Mouse (Mus musculus): Measurements from ENCODE around the gene Erich3.
A peak's percentile ranks its signal among the peaks of the same experiment; 100 is the strongest.
"Not testable (repeated sequence)": the region's sequence is repeated elsewhere in the genome, so short reads cannot be mapped to it uniquely, and the experiment has no call there.

The Erich3 gene

DNA sequence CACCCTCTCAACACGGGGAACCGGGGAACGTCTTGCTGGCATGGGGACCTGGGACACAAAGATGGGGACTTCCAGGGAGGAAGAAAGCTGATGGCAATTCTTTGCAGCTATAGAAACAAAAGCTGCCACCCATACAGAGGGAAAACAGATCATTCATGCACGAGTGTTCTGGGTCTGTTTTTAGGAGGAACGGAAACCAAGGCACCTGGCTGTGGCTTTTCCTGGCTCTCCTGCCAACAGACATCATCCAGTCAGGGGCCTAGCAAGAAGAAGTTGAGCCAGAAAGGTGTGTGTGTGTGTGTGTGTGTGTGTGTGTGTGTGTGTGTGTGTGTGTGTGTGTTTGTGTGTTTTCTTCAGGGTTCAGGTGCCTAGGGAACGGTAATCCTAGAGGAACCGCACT lies at the start of gene Erich3:
Gene Erich3 (plus strand): TSS at position 315 of the 400 bp plus-strand sequence.
- no peak for DNase-seq (ENCODE audit: low spot score)

DNA sequence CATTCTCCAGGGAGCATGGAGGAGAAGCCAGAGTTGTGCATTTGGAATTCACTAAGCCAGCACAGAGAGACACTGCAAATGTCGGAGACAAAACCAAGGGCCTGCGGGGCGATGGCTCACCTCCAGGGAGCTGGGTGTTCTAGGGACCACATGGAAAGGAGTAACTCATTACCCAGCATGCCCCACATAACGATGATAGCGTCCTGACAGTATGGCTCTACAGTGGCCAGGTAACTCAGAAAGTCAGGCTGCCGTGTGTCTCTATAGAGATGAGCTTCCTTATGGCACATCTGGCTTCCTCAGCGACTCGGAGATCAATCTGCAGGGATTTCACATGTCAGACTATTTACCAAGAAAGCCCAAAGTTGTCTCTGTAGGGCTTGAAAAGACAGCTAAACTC lies 48.9 kb upstream of the Erich3 start:
- no peak for DNase-seq (ENCODE audit: low spot score)

DNA sequence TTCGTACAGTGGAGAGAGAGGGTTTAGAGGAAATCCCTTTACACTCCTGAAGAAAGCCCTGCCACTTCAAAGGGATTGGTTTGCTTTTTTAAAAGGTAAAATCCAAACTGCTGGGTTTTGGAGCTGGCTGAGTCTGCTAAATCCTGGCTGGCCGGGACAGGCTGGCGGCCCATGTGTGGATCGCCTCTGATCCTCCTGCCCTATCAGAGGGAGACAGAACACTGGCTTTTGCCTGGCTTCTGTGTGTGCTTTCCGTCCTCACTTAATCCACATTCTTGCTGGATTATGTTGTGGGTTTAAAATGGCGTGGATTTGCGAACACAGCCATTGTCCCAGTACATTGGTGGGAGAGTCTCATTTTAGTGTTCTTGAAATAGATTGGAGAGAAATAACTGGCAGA lies 48.4 kb upstream of the Erich3 start:
- DNase-seq (ENCODE audit: low spot score): no peak

DNA sequence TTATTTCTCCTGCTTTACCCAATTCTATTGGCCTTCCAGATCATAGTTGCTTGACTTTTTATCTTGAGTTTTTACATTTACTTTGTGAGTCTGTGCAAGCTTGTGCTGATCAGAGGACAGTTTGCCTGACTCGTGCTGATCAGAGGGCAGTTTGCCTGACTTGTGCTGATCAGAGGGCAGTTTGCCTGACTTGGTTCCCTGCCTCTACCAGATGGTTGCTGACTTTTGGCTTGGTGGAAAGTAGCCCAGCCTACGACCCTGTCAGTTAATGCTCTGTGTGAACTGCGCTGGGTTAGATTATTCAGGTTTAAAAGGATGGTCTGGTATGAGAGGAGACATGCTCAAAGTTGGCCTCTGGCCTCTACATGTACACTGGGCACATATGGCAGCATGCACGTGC lies 47.6 kb upstream of the Erich3 start:
- no peak for DNase-seq (ENCODE audit: low spot score)

DNA sequence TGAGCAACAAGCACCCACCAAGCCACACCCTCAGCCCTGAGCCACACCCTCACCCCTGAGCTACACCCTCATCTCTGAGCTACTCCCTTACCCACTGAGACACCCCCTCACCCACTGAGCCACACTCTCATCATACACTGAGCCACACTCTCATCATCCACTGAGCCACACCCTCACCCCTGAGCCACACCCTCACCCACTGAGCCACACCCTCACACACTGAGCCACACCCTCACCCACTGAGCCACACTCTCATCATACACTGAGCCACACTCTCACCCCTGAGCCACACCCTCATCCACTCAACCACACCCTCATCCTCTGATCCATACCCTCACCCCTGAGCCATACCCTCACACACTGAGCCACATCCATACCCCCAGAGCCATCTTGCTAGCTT lies 35.4 kb upstream of the Erich3 start:
- no peak for DNase-seq (ENCODE audit: low spot score)

DNA sequence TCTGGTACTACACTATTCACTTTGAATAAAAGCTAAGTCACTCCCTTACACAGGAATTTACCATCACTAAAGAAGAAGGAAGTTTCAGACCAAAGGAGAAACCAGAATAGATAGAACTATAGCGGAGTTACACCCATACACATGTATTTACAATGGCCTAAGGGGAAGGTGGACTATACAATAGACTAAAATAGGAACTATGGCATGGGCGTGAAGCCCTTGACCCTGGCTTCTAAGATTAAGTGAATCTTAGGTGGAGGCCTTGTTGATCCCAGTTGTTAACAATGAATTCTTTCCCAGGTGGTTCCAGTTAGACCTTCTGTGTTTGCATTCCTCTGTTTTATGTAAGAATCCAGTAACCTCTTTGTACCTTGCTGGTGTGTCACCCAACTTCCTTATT lies 32.4 kb upstream of the Erich3 start:
- not testable (repeated sequence) for DNase-seq (ENCODE audit: low spot score)

DNA sequence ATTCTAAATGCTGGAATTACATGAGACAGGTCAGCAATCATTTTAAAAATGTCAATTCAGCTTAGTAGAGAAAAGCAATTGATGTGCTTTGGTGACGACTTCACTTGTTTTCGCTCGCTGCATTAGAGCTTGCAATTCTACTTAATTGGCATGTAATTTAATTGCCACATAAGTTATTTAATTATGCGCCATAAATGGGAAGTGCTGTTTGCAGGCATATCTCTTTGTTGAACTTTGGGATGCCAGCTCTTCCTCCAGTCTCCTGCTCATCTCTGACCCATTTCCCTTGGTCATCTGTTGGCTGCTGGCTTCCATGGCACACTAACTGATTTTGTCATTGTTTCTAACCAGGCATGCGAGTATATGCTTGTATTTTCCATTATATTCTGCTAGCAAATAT lies 30.6 kb upstream of the Erich3 start:
- no peak for DNase-seq (ENCODE audit: low spot score)

DNA sequence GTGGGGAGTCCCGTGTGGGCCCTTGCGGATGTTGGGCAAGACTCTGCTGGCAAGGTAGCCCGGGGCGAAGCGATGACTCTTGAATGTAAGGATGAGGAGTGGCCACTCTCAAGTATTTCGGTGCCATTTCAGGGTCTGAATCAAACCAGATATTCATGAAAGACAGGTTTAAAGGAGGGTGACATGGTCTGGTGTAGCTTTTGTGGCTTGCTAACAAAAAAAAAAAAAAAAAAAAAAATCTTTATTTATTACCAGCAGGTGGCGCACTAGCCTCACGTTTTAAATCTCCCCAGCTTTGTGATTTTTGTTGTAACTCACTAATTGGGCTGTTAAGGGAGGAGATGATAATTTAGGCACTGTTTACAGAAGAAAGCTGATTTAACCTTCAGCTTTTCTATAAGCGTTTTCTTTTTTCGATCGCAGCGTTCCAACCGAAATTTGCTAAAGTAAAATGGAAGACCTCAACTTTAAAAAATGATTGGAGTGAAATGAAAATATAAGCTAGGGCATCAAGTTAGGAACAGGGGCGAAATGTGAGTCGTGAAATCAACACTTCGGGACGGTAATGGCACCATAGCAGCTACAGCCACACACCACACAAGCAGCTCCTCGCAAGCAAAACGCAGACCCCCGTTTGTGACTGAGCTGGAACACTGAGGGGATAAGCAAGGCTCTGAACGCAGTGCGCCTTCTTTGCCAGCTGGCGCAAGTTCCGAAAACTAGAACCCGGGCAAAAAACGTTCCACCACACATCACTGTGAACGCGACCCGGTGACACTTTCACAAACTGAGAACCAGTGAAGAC lies 16.8 kb upstream of the Erich3 start:
- DNase-seq (ENCODE audit: low spot score): no peak

DNA sequence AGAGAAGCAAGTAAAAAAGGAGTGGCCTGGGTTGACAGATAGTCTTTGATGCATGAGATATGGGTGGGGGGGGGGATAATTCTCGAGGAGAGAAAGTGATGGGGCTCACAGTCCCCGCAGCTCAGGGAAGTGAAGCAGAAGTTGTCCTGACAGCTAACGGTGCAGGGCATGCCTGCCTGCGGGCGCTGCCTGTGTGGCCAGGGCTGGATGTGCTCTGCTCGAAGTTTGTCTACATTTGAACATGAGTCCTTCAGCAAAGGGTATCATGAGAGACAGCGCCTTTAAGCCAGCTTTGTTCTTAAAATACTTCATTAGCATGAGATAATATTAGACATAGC lies 16.2 kb upstream of the Erich3 start:
- no peak for DNase-seq (ENCODE audit: low spot score)

DNA sequence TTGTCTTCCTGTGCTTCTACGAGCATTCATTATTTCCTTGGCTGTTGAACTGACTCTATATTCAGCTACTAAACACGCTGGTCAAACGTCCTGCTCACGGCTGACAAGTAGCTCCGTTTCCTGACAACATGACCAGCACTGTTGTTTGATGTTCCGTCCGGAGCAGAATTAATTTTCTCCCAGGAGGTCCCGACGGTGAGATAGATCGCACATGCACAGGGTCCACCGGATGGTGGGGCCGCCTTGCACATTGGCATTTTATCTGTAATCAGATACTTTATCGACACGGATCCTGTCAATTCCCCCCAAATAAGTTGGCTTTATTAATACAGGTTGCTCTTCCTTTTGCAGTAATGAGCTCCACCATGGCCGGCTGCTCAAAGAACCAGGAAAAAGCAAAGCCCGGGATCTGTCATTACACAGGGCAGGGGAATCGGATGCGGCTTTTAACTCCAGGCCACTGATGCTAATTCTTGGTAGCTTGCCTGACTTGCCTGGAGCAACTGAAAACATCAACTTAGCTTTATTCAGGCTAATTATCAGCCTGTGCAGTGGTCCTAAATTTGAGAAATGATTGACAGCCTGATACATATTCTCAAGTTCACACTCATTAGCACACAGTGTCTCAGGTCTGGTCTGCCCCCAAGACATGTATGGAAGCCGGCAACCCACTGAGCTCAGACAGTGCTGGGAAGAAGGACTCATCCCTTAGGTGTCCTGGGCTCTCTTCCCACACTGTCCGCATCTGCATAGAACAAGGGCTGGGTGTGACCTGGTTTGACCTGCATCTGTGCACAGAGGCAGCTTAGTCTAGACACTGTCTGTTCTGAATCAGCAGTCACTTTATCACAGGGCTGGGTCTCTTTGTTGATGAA lies 14.0 kb upstream of the Erich3 start:
- DNase-seq (ENCODE audit: low spot score): no peak

DNA sequence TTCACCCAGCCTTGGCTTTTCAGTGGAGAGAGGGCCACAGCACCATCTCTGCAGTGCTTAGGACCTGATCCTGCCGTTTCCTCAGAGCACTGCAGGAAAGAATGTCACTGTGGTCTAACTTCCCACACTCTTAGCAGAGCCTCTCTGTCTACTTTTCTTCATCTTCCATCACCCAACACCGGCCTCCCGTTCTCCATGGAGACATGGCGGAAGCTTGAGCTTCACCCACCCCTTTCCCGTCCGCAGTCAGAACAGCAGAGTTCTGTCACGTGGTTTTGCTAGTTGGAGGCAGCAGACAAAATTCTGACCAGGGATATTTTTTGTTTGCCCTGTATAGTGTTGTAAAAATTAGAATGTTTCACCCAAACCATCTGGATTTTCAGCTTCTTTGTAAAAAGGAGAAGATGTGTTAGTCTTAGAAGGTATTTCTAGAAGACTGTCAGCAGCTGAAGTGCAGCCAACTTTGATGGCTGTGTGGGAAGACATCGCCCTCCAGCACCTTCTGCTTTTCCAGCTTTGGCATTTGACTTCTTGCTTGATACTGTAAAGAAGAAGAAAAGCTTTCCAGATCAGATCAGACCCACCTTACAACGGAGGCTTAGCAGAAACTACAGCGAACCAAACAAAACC lies 12.4 kb upstream of the Erich3 start:
- no peak for DNase-seq (ENCODE audit: low spot score)

DNA sequence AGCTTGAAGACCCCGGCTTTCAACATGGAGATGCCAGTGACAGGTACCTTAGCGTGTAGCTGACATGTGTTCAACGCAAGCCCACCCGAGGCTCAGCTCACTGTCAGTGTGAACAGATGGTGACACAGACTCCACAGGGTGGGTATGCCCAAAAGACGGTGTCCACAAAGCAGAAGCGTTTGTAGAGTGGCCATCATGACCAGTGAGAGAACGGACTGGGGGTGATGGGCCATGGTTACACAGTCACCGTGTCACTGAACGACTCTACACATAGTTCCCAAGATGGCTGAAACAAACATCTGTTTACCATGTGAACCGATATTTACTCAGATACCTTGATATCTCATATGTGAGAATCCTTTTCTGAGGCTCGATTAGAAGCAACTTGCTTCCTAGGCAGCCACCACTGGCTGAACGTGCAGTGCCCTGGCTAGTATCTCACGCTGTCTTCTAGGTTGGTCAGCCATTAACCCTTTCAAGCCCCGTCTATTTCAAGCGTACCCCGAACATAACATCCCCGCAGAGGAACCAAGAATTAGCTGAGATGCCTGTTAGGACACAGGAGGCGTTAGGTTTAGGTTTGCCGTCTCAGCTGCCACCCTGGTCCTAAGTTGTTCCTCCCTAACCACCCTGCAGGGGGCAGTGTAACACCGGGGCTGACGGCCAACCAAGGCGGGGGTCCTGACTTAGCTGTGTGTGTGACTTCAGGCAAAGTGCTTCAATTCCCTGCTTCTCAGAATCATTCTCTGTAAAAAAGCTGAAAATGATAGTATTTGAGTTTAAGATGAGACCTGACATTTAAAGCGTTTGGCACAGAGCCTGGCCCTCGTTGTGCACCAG lies 10.9 kb upstream of the Erich3 start:
- DNase-seq (ENCODE audit: low spot score): peak; percentile 67

DNA sequence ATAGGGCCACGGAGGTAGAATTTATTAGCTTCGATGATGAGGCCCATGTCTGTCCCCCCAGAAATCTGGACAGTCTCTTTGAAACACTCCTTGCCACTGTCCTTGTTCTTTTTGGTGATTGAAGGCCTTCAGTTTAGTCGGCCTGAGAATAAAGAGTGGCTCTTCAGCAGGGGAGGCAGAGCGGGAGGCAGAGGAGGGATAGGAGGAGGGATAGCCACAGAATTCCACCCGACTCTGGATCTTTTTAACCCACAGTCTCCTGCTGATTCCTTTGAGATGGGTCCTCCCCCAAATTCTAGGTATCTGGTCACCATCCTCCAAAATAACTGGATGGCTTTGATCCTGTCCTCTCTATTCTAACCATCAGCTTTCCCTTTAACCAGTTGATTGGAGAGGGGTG lies 10.2 kb upstream of the Erich3 start:
- no peak for DNase-seq (ENCODE audit: low spot score)

DNA sequence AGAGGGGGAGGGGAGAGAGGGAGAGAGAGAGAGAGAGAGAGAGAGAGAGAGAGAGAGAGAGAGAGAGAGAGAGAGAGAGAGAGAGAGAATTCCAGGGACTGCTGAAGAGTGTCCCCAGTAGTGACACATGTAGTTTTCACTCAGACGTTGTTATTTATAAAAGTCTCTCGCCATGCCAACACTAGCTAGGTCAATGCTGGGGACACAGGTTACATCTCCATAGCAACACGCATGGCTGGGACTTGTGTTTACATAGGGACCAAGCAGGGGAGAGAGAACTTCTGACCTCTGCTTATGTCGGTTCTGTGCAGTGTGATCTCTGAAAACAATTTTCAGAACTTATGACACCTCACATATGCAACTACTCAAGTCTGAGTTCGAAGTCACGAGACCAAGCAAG lies 9.4 kb upstream of the Erich3 start:
- DNase-seq (ENCODE audit: low spot score): no peak

DNA sequence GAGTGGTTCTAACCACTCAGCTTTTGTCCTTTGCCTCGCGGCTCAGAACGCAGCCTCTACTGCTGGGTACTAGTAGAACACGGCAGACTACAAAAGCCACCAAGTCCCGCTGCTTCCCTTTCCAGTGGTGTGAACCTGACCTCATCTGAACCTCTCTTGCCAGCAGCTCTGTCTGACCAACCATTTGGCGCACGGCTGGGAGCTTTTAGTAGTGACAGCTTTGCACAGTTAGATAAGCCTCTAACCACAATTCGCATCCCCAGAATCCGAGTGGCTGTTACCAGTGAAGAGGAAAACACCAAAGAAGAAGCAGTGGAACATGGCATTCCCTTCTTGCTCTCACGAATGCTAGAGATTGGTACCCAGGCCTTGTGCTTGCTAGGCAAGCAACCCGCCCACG lies 8.8 kb upstream of the Erich3 start:
- no peak for DNase-seq (ENCODE audit: low spot score)

DNA sequence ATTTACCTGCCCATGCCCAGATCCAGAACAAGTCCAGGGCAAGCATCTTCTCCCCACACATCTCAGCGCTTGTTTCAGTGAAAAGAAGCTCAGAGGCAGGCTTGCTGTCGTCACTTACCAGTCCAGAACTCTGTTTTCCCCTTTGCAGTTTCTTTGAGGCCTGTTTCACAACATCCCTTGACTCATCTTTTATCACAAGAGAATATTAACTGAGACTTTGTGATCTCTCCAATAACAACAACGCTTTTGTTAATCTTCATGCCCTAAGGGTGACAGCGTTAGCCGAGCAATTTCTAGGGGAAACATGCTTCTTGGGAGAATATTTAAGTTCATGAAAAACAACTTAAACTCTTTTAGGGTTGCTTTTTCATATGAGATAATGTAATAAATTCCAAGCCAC lies 7.9 kb upstream of the Erich3 start:
- DNase-seq (ENCODE audit: low spot score): no peak

DNA sequence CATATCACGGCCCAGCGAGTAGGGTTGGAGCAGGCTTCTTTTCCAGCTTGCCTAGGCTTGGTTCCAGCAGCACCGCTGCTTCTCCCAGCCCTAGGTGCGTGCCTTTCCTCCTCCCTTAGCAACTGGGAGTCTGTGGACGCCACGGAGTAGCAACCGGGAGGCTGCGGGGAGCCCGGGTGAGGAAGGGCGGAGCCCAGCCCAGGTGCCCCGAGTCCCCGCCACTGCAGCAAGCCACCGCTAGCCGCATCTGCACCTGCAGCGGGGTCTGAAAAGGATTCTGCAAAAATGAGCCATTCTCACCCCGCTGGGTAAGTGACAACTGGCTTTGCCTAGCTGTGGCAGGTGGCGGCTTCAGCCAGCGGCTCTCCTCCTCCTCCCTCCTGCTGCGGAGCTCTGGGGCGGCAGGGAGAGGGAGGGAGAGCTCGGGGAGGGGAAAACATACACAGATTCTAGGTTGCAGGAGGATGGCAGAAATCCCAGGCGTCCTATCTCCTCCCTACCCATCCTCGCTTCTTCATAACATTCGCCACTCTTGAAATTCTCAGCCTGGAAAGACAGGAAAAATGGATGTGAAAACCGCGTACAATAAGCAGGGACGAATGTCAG lies 420 bp downstream of the Erich3 start:
- DNase-seq (ENCODE audit: low spot score): peak; percentile 11

DNA sequence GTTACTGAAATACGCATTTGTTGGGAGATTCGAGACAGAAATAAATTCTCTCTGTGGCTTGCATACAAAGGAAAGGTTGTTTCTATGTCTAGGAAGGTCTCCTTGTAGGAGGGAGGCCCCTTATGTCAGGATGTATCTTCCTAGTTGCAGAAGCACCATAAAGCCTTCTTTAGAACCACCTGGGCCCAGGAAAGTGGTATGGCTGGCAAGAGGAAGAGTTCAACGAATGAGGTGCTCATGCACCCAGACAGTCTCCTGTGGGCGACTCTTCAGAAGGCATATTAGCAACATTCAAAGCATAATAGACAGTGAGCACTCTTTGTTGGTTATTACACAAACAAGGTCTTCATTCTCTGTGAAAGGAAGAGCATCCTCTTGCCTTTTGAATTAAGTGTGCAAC lies 977 bp downstream of the Erich3 start:
- DNase-seq (ENCODE audit: low spot score): no peak

DNA sequence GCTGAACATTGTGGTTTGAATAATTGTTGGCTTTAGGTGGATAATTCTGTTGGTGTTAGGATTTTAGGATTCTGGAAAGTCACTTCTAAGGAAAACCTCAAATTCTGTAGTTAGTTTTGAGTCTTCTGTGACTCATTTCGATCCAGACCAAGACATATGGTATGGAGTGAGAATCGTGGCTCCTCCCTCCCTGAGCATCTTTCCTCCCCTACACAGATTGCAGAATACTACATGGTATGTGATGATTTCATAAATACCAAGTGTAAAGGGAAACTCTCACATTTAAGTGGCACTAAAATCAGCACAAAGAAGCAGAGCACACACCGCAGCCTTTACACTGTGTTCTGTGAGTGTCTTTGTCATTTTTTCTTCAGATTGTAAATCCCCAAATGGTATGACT lies 4.8 kb downstream of the Erich3 start:
- no peak for DNase-seq (ENCODE audit: low spot score)

DNA sequence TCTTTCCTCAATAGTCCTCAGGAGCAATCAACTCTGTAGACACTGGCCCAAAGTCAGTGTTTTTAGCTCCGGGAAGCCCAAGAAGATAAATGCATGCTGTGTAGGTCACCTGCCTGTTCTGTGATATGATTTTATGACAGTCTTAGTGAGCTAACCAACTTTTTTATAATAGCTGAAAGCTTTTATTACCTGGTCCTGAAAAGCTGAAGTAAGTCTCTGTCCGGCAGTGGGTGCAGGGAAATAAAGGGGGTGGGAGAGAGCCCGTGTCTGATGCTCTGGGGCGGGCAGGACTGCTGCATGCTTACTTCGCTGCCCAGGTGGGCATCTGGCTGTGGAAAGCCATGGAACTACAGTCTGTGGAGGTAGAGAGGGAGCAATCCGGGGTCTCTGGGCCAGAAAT lies 6.9 kb downstream of the Erich3 start:
- no peak for DNase-seq (ENCODE audit: low spot score)

DNA sequence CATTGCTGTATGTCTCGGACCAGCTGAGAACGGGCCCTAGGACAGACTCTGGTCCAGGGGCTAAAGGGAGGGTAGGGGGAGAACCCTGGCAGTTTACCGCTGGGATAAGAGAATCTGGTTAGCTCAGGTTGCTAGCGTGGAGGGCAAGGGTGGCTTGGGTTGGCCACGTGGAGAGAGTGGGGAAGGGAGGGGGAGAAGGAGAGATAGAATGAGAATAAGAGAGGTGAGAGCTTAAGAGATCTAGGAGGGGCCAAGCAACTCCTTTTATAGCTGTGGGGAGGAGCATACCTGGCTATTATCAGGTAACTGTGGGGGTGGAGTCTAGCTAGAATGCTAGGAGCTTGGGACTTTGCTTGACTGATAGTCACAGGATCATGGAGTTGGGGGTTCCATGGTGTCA lies 7.4 kb downstream of the Erich3 start:
- no peak for DNase-seq (ENCODE audit: low spot score)

DNA sequence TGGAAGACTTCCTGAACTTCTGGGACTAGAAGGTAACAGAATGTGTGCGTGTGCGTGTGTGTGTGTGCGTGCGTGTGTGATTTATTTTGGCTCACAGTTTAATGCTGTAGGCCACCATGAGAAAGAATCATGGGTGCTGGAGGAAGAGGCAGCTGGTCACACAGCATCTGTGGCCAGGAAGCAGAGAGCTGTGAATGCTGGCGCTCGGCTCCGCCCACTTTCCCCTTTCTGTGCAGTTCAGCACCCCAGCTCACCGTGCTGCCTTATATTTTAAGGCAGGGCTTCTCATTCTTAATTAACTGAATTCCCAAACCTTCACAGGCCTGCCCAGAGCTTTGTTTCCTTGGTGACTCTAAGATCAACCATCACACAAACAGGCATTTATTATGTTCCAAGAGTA lies 9.7 kb downstream of the Erich3 start:
- no peak for DNase-seq (ENCODE audit: low spot score)

All from ovary, postnatal 14 days (tissue).